Mouse (Mus musculus) neural tube, embryonic 10.5 days (tissue): ENCODE results near the gene Stk11.

ENCODE experiments used
- DNase-seq: peaks from one replicate; pipeline ENCODE4 v3.0.0-alpha.2; 2017; ENCODE audit warnings: low spot score; ENCODE audit errors: extremely low spot score

Stk11 gene

GRCm38 (mm10) chr10:80129846-80130245, 14.2 kb downstream of the Stk11 start:
- no peak for DNase-seq

- DNase-seq: no peak
These were observed 14.9 kb downstream of the Stk11 start for GRCm38 (mm10) chr10:80130403-80131031.

- DNase-seq: peak; percentile 61
These were observed 15.8 kb downstream of the Stk11 start for GRCm38 (mm10) chr10:80131316-80131951.

GRCm38 (mm10) chr10:80131952-80132350, 16.3 kb downstream of the Stk11 start:
- DNase-seq: peak; percentile 50

- DNase-seq: no peak
These were observed 17.7 kb downstream of the Stk11 start for GRCm38 (mm10) chr10:80133226-80133849.

- no peak for DNase-seq
These were observed 18.8 kb downstream of the Stk11 start for GRCm38 (mm10) chr10:80134421-80134820.

GRCm38 (mm10) chr10:80135161-80135560, 19.6 kb downstream of the Stk11 start:
- no peak for DNase-seq

- no peak for DNase-seq
These were observed 20.0 kb downstream of the Stk11 start for GRCm38 (mm10) chr10:80135641-80136040.

- DNase-seq: no peak
These were observed 20.8 kb downstream of the Stk11 start for GRCm38 (mm10) chr10:80136179-80136951.

- peak; percentile 39 for DNase-seq
These were observed 21.5 kb downstream of the Stk11 start for GRCm38 (mm10) chr10:80136952-80137625.

- peak; percentile 50 for DNase-seq
These were observed 22.3 kb downstream of the Stk11 start for GRCm38 (mm10) chr10:80137626-80138552.

GRCm38 (mm10) chr10:80138553-80139438, 23.2 kb downstream of the Stk11 start, which contains the start of gene Atp5d:
Atp5d (plus strand) TSS chr10:80138632.
- DNase-seq: peak; percentile 61

GRCm38 (mm10) chr10:80139439-80139775, 23.8 kb downstream of the Stk11 start:
- no peak for DNase-seq

- no peak for DNase-seq
These were observed 24.5 kb downstream of the Stk11 start for GRCm38 (mm10) chr10:80139975-80140665.

- no peak for DNase-seq
These were observed 25.0 kb downstream of the Stk11 start, which contains the start of gene Cbarp for GRCm38 (mm10) chr10:80140666-80141035. Cbarp (minus strand) TSS chr10:80140835.

- DNase-seq: peak; percentile 89
These were observed 25.6 kb downstream of the Stk11 start for GRCm38 (mm10) chr10:80141243-80141642.

- DNase-seq: peak; percentile 89
These were observed 26.4 kb downstream of the Stk11 start for GRCm38 (mm10) chr10:80141786-80142529.

- DNase-seq: no peak
These were observed 26.9 kb downstream of the Stk11 start for GRCm38 (mm10) chr10:80142530-80142925.
